Mouse (Mus musculus): ENCODE data around the gene Ddx41.
"Not testable (repeated sequence)": the region's sequence is repeated elsewhere in the genome, so short reads cannot be mapped to it uniquely, and the experiment has no call there.

Gene Ddx41

DNA sequence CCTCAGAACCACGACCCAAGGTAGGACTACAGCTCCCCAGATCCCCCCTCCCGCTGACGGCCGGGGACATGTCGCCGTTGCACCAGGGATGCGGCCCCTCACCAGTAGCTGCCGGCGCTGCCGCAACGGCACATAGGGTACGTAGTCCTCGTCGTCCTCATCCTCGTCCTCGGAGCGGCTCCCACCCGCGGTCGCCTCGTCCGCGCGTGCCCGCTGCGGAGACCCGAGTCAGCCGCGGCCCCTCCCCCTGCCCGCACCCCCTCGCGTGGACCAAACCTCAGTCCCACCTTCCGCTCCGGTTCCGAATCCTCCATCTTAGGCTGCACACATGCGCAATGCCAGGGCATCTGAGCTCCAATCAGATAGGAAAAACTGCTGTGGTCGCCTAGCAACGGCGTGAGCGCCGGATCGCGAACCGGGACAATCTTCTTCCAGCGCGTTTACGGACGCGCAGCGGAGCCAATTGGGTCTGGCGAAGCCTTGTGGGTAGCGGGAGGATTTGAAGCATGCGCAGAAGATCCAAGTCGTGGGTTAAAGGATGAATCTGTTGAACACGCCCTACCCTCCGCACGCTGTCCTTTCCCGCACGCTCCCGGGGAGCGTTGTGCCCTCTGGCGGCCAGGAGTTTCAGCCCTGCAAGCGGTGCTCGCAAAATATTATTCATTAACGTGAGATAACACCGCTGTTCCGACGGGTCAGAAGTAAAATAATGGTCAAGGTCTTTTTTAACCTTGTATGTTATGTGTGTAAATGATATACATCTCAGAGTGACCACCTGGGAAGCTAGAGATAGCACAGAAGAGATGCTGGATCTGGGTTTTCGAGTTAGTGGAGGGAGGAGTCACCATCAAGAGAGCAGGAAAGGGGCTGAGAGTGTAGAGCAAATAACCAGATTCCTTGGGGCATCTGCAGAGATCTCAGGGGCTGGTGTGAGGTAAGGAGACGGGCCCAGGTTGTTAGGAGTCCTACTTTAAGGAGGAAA lies at the start of gene Ddx41:
Gene Ddx41, minus strand, starts transcription at position 465 of the 982 bp plus-strand sequence.
- peak; percentile 100 for DNase-seq

DNA sequence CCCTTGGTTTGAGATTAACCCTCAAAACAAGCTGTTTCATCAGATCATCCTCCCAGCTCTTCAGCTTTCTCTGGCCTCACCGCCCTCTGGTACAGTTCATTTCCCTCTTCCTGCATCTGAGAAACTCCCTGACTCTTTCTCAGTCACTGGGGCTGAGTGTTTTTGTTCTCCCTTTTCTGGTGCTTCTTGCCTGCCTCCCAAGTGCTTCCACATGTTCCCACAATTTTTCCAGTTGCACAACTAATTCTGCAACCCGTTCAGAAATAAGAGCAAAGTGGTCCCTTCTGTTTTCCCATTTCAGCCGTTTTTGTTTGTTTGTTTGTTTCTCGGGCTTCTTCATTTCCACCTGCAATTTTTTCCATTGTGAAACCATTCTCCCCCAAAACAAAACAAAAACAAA lies 41.6 kb upstream of the Ddx41 start:
- no peak for DNase-seq

- not testable (repeated sequence) for DNase-seq
These were observed 40.4 kb upstream of the Ddx41 start for GRCm38 (mm10) chr13:55576872-55577271.

DNA sequence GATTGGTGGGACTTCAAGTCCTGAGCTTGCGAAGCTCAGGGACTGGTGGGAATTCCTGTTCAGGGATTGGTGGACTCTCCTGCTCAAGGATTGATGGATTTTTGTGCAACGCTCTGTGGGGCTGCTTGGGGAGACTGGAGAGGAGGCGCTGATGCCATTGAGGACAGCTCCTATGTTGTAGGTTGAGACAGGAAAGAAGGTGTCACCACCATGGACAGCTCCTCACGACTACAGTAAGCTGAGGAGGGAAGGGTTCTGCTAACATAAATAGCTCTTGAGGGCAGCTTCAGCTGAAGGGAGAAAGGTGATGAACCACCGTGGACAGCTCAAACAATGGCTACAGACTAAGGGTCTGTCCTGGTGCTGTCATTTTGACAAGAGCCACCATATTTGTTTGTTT lies 39.5 kb upstream of the Ddx41 start:
- DNase-seq = no peak

DNA sequence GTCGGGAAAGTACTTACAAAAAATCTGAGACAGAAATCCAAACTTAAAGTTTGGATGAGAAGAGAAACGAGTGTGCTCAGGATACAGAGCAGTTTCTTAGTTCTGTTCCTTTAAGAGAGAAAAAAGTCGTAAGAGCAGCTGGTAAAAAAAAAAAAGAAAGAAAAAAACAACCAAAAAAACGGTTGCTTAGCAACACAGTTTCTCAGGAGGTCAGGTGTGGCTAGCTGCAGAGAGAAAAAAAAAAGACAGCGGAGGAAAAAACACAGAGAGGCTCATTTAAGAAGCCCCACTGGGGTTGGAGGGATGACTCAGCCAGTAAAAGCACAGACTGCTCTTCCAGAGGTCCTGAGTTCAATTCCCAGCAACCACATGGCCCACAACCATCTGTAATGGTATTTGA lies 37.9 kb upstream of the Ddx41 start:
- no peak for DNase-seq

GRCm38 (mm10) chr13:55573432-55573831 lies 37.0 kb upstream of the Ddx41 start, which contains the start of gene Tmed9:
Gene Tmed9, plus strand, starts transcription at chr13:55573732.
- no peak for DNase-seq

- no peak for DNase-seq
These were observed 35.5 kb upstream of the Ddx41 start for GRCm38 (mm10) chr13:55571977-55572376.

DNA sequence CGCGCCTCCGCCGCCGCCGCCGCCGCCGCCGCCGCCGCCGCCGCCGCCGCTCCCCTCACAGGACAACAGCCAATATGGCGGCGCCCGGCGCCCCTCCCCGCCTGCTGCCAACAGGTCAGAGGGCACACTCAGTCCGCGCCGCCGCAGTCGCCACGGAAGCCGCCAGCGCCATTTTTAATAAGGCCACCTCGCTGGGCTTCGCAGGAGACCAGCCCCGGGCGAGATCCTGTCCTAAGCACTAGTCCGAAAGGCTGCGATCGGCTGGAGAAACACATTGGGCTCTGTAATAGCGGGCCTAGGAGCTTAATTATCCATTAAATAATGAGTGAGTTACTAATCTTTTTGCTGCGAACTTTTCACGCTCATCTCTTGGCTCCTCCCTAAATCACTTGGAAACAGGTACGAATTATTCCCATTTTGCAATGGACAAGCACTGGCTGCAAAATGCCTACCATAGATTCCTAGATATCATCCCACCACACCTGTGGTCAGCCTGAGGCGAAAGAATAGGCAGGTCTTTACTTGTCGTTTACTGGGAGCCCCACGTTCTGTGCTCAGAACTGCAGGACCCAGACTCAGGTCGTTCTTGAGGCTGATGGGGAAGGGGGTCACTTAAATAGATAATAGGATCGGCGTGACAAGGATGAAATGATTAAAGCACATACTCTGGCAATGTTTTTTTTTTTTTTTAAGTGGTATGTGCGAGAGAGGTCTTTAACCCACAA lies 34.7 kb upstream of the Ddx41 start, which contains the start of gene Fam193b:
Gene Fam193b, minus strand, starts transcription at position 94 of the 725 bp plus-strand sequence.
- DNase-seq = peak; percentile 97

- peak; percentile 14 for DNase-seq
These were observed 34.0 kb upstream of the Ddx41 start for GRCm38 (mm10) chr13:55570286-55570973.

DNA sequence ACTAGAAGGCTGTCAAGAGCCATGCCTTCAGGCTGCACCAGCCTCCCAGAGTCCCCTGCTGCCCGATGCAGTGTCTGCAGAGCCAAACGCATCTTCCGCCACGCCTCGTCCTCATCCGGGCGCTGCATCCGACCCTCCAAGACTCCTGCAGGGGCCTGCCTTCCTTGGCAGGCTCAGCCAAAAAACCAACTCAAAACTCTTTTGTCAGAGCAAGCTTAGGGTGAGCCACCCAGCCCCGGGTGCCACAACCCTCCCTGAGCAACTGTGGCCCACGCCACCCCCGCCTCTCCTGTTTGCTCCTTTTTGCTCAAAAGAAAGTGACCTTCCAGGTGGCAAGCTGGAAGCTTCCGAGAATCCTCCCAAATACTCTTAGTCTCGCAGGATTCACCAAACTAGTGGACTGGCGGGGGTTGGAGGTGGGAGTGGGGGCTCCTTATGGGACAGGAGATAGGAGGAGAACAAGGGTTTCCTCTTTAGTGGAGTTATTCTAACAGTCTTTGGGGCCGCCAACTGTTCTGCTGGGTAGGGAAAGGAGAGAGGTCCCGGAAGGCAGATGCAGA lies 33.3 kb upstream of the Ddx41 start:
- DNase-seq = no peak

DNA sequence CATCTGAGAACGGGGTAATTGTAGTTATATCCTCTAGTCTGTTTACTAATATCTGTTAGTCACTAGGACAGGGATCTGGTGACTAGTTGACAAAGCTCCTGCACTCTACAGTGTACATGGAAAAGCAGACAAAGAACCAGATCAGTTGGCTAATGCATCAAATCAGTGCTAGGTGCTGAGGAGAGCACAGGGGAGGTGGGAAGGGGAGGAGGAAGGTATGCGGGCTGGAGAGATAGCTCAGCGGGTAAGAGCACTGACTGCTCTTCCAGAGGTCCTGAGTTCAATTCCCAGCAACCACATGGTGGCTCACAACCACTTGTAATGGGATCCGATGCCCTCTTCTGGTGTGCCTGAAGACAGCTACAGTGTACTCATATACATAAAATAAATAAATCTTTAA lies 32.1 kb upstream of the Ddx41 start:
- DNase-seq = not testable (repeated sequence)

DNA sequence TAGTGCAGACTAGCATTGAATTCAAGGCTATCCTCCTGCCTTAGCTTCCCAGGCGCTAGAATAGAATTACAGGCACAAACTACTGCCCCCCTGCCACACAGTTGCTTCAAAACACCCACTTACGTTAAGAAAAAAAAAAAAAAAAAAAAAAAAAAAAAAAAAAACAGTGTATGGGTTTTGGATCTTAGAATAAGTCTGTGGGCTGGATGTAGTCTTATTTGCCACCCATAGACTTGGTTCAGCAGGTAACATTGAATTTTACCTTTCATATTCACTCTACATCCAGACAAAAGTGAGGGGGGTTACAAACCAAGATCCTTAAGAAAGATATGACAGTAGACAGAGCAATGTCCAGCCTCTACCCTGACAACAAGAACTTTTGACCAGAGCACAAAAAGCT lies 31.5 kb upstream of the Ddx41 start:
- no peak for DNase-seq

DNA sequence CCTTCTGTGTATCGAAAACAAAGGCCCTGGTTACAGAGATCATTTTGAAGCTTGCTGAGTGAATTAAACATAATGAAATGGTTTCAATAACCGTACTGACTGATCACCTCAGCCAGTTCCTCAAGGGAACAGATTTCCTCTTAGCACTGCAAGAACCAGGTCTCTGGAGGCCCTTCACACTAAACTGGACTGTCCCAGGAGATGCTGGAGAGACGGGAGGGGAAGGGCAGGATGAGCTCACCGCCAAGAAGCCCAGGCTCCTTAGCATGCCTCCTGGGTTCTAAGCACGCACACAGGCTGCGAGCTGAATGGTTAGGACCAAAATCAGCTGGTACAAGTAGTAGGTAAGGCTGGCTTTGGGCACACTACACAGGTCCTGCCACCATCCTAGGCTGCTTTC lies 30.5 kb upstream of the Ddx41 start:
- DNase-seq = no peak

DNA sequence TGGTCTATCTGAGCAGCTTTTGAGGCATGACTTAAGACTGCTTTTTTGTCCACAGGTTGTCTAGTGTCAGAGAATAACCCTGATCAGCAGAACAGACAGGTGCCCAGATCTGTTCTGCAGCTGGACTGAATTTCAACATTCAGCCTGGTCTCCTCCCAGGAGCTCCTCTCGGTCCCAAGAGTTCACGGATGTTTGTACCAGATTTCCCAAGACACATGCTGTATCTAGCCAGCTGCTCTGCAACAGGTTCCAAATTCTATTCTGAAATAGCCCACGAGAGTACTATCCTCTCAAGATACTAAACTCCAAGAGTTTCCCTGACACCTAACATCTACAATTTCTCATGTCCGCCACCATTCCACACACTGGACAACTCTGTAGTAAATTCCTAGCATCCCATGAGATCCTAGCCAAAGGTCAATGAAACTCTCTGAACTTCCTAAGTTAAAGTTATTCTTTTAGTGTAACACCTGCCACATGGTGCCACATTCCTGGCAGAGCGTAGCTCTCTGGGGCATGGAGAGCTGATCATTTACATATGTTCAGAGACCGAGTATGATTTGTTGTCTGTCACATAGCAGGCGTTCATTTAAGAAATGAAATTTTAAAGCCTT lies 26.9 kb upstream of the Ddx41 start:
- DNase-seq = peak; percentile 29

DNA sequence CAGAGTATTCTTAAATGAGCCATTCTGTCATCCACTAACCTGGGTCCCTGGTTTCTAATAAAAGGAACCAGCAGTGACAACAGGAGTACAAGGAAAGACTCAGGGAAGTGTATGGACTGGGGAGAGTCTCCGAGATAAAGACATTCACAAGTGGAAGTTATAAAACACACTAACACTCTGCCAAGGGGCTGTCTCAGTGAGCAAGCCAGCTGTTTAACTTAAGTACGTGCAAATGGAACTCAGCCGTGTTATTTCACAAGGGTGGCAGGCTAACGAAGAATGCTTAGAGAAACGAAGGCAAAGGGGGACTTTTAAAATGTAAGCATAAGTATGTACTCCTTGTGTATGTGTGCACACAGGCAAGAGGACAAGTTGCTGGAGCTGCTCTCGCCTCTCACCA lies 21.0 kb upstream of the Ddx41 start:
- peak; percentile 64 for DNase-seq

- no peak for DNase-seq
These were observed 19.5 kb upstream of the Ddx41 start for GRCm38 (mm10) chr13:55555921-55556320.

- DNase-seq = no peak
These were observed 12.6 kb upstream of the Ddx41 start for GRCm38 (mm10) chr13:55549061-55549460.

DNA sequence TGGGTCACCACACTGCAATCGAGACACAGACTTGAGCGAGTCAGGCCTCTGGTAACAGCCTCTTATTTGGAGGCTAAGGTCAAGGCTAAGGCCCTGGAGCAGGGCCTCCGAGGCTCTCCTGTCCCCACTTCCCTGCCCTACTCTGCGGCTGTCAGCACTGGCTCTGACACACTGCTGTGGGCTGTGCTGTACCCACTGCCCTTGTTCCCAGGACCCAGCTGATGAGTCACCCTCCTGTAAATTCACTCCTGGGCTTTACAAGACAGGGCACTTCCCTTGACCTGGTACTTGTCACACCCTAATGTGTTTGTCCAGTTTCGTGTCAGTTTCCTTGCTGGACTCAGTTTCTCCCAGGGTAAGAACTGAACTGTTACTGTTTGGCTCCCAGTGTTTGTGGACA lies 12.0 kb upstream of the Ddx41 start:
- no peak for DNase-seq

DNA sequence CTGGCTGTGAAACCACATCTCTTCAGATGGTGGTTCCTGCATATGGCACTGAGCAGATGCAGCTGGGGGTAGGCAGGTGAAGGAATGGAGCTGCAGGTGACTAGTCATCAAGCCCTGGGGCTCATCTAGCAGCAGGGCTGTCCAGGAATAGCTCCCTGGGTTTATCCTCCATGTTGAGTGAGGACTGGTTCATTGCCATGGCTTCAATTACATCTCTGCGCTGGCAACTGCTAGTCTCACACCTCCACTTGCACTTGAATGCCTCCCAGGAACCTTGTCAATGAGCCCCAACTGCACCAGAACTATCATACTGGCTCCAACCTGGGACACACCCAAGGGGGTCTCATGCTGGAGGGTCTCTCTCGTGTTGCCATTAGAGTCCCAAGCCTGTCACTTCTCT lies 11.5 kb upstream of the Ddx41 start:
- no peak for DNase-seq

DNA sequence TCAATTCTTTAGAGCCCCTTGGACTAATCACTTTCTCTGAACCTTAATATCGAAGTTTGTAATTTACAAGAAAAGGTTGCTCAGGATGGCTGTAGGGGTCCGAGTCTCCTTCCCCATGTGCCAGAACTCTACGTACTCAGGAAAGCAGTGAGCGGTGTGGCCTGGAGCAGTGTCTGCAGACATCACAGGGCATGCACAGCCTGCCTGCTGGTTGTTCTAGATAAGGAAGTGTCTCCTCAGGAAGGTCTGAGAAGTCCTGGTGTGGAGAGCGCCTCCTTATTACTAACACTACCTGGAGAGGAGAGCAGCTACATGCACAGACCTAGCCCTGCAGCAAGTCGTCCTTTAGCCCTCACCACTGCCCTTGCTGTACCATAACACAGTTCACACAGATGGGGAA lies 8.3 kb upstream of the Ddx41 start:
- no peak for DNase-seq

DNA sequence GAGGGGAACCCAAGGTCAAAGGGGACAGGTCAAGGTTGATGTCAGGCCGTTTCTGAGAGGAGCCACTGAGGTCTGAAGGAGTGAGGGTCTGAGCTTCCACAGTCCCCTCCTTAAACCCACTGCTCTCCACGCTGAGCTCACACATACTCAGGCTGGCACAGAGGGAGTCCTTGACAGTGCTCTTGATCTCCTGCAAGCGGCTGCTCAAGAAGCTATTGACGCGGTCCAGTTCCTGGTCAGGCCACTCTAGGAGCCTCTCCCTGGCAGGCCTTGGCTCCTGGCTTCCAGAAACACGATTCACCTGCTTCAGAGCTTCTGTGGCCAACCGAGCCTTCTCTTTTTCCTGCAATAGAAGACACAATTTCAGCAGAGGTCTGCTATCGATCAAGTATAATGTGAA lies 7.0 kb upstream of the Ddx41 start:
- peak; percentile 73 for DNase-seq

DNA sequence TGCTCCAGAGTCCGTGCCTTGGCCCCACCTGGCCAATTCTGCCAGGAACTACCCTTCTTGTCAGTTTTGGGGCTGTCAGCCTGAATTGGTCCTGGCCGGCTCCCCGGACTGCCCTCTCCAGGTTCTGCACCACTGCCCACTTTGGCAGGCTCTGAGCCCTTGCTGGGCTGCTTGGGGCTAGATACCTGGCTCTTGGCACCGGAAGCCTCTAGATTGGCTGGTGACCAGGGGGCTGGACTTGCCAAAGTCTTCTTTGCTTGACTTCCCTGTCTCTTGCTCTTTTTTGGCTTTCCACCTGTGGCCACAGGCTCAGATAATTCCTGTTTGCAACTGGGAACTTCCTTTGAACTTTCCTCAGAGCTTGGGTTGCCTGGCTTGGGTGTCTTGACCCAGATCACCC lies 6.4 kb upstream of the Ddx41 start:
- DNase-seq = peak; percentile 73

All from lung, postnatal 36 days (tissue).